Mouse (Mus musculus) hindbrain, embryonic 14.5 days (tissue): Measurements from ENCODE around the gene Stip1. TPM values are rescaled to one million over a fixed set of nuclear protein-coding genes. Genes with fewer than 3 reads are reported as not detected.
"Not testable (repeated sequence)": the region's sequence is repeated elsewhere in the genome, so short reads cannot be mapped to it uniquely, and the experiment has no call there.

ENCODE experiments used
- ATAC-seq: fragments of 200-750 bp; cut with Nextera tagmentation; 2 replicates; pipeline ENCODE4 v1.8.0; 2017; ENCODE audit warnings: moderate number of reproducible peaks, mild to moderate bottlenecking, moderate TSS enrichment, moderate library complexity; ENCODE audit not compliant: low FRiP score
- DNase-seq: peaks from one replicate; pipeline ENCODE4 v3.0.0-alpha.2; 2015; ENCODE audit warnings: low spot score
- H3K27ac ChIP-seq: fragments of 300-500 bp; sonication (generic); 2 replicates; pipeline ENCODE4 v1.5.1; 2014; ENCODE audit warnings: mild to moderate bottlenecking, moderate library complexity
- H3K27me3 ChIP-seq: fragments of 300-500 bp; sonication (generic); 2 replicates; pipeline ENCODE4 v1.6.1; 2014; ENCODE audit warnings: mild to moderate bottlenecking, low read length, mixed read lengths; ENCODE audit not compliant: control insufficient read depth, insufficient read depth
- H3K36me3 ChIP-seq: fragments of 300-500 bp; sonication (generic); replicated peaks from 2 replicates; pipeline ENCODE4 v1.6.1; 2014; ENCODE audit not compliant: control insufficient read depth, insufficient read depth
- H3K4me1 ChIP-seq: fragments of 300-500 bp; sonication (generic); replicated peaks from 2 replicates; pipeline ENCODE4 v1.6.1; 2014; ENCODE audit warnings: antibody characterized with exemption, low read length, mixed read lengths; ENCODE audit not compliant: control insufficient read depth, insufficient read depth
- H3K4me2 ChIP-seq: fragments of 300-500 bp; sonication (generic); replicated peaks from 2 replicates; pipeline ENCODE4 v1.6.1; 2014; ENCODE audit warnings: mild to moderate bottlenecking, moderate library complexity
- H3K4me3 ChIP-seq: fragments of 300-500 bp; sonication (generic); replicated peaks from 2 replicates; pipeline ENCODE4 v1.5.1; 2014; ENCODE audit warnings: mild to moderate bottlenecking, low read length
- H3K9ac ChIP-seq: fragments of 300-500 bp; sonication (generic); 2 replicates; pipeline ENCODE4 v1.6.1; 2014
- H3K9me3 ChIP-seq: fragments of 300-500 bp; sonication (generic); 2 replicates; pipeline ENCODE4 v1.6.1; 2016; ENCODE audit warnings: low read length; ENCODE audit not compliant: control insufficient read depth
- WGBS: fragments of 180-500 bp; shearing (Covaris S2); extraction: QIAGEN DNeasy Blood & Tissue Kit; methylation state at CpG from one replicate; pipeline ENCODE4 v1.1.7; 2014; 5-methylcytosine and 5-hydroxymethylcytosine counted together
- polyA plus RNA-seq: library from polyadenylated mRNA; unstranded; fragments of >200 nt; fragmentation: Nextera tagmentation; extraction: Ambion mirVana; gene quantifications from 2 replicates; pipeline ENCODE4 v1.2.1, GENCODE M21; 2014

The Stip1 gene
- polyA plus RNA-seq, 1 experiment from 2014 or later: 204 TPM

- Histone ChIP-seq H3K27me3 (peaks cover 29% of the 10 kb centered on the region), H3K9ac (no peak overlapping the region), H3K4me2 (no peak overlapping the region), H3K27ac (no peak overlapping the region), H3K4me1 (peaks cover 10% of the 10 kb centered on the region), H3K36me3 (no peaks in the 10 kb centered on the region), H3K4me3 (no peak overlapping the region), H3K9me3 (no peaks in the 10 kb centered on the region)
- ATAC-seq (no peak), DNase-seq (no peak)
- 49% methylated on average over 3 of the region's 3 CpGs for WGBS
Measured at GRCm38 (mm10) chr19:7055173-7055572, 15.4 kb upstream of the Stip1 start.

- Histone ChIP-seq H3K4me3 (no peak overlapping the region), H3K27me3 (peaks cover 25% of the 10 kb centered on the region), H3K4me1 (peaks cover 10% of the 10 kb centered on the region), H3K4me2 (no peak overlapping the region), H3K27ac (no peak overlapping the region), H3K9me3 (no peaks in the 10 kb centered on the region), H3K9ac (peak overlapping the region; percentile 17; the same call in 1 of the 2 replicates), H3K36me3 (no peaks in the 10 kb centered on the region)
- 75% methylated on average over 10 of the region's 10 CpGs for WGBS
- no peak for ATAC-seq
- no peak for DNase-seq
Measured at GRCm38 (mm10) chr19:7054772-7055171, 15.0 kb upstream of the Stip1 start.

GRCm38 (mm10) chr19:7053382-7053781 is 13.6 kb upstream of the Stip1 start:
- H3K36me3 ChIP-seq, H3K9ac ChIP-seq, H3K9me3 ChIP-seq, H3K4me2 ChIP-seq, ATAC-seq, H3K27ac ChIP-seq, H3K4me1 ChIP-seq, DNase-seq, H3K4me3 ChIP-seq: not testable (repeated sequence)
- 82% methylated on average over 4 of the region's 4 CpGs for WGBS
- peaks cover 20% of the 10 kb centered on the region for H3K27me3 ChIP-seq

- Histone ChIP-seq H3K4me3 (no peak overlapping the region), H3K9ac (no peak overlapping the region), H3K4me1 (peaks cover 5% of the 10 kb centered on the region; the same call in 1 of the 2 replicates), H3K27me3 (no peaks in the 10 kb centered on the region), H3K9me3 (no peaks in the 10 kb centered on the region), H3K27ac (no peak overlapping the region), H3K4me2 (no peak overlapping the region), H3K36me3 (no peaks in the 10 kb centered on the region)
- ATAC-seq (no peak), DNase-seq (no peak)
- 46% methylated on average over 4 of the region's 4 CpGs for WGBS
Measured at GRCm38 (mm10) chr19:7044706-7045105, 4.9 kb upstream of the Stip1 start.

- Histone ChIP-seq H3K4me1 (peaks cover 5% of the 10 kb centered on the region; the same call in 1 of the 2 replicates), H3K27me3 (no peaks in the 10 kb centered on the region), H3K4me2 (no peak overlapping the region), H3K27ac (no peak overlapping the region), H3K9me3 (no peaks in the 10 kb centered on the region), H3K9ac (no peak overlapping the region), H3K4me3 (no peak overlapping the region), H3K36me3 (no peaks in the 10 kb centered on the region)
- WGBS: 73% methylated on average over 4 of the region's 4 CpGs
- DNase-seq: no peak
- no peak for ATAC-seq
Measured at GRCm38 (mm10) chr19:7044279-7044678, 4.5 kb upstream of the Stip1 start.

- H3K9ac ChIP-seq: peak overlapping the region; percentile 67; the same call in 1 of the 2 replicates
- 90% methylated on average over 2 of the region's 2 CpGs for WGBS
Measured at GRCm38 (mm10) chr19:7041171-7041570, 1.4 kb upstream of the Stip1 start.

GRCm38 (mm10) chr19:7040637-7041130 is 917 bp upstream of the Stip1 start:
- Histone ChIP-seq H3K36me3 (peaks cover 5% of the 10 kb centered on the region; the same call in 1 of the 2 replicates), H3K27ac (peak overlapping the region; percentile 95), H3K4me1 (peaks cover 25% of the 10 kb centered on the region), H3K9ac (peak overlapping the region; percentile 67), H3K27me3 (no peaks in the 10 kb centered on the region), H3K4me3 (peak overlapping the region; percentile 43), H3K4me2 (peak overlapping the region; percentile 86), H3K9me3 (no peaks in the 10 kb centered on the region)
- DNase-seq (peak; percentile 54), ATAC-seq (no peak)
- 25% methylated on average over 13 of the region's 13 CpGs for WGBS

More at GRCm38 (mm10) chr19:7041171-7041570, 1.4 kb upstream of the Stip1 start:
- H3K4me1 ChIP-seq: peaks cover 25% of the 10 kb centered on the region
- no peak for DNase-seq
- peak overlapping the region; percentile 86 for H3K4me2 ChIP-seq
- peak overlapping the region; percentile 43; the same call in 1 of the 2 replicates for H3K4me3 ChIP-seq
- 0 out of 2 replicates have a peak, but pooled peaks cover 4% of the 10 kb centered on the region for H3K36me3 ChIP-seq
- H3K27ac ChIP-seq: peak overlapping the region; percentile 95
- H3K9me3 ChIP-seq: no peaks in the 10 kb centered on the region
- no peaks in the 10 kb centered on the region for H3K27me3 ChIP-seq
- no peak for ATAC-seq

- WGBS: 1% methylated on average over 35 of the region's 35 CpGs
- DNase-seq: peak; percentile 66
Measured at GRCm38 (mm10) chr19:7039088-7039720, 563 bp downstream of the Stip1 start.

GRCm38 (mm10) chr19:7034006-7034405 is 5.8 kb downstream of the Stip1 start:
- Histone ChIP-seq H3K4me1 (peaks cover 19% of the 10 kb centered on the region), H3K4me2 (no peak overlapping the region), H3K4me3 (no peak overlapping the region), H3K36me3 (peaks cover 69% of the 10 kb centered on the region), H3K9me3 (no peaks in the 10 kb centered on the region), H3K27me3 (no peaks in the 10 kb centered on the region), H3K27ac (no peak overlapping the region), H3K9ac (no peak overlapping the region)
- DNase-seq (no peak), ATAC-seq (no peak)
- WGBS: 95% methylated on average over 5 of the region's 5 CpGs

More at GRCm38 (mm10) chr19:7039088-7039720, 563 bp downstream of the Stip1 start:
- ATAC-seq: peak; percentile 1; the same call in 1 of the 2 replicates
- H3K9ac ChIP-seq: peak overlapping the region; percentile 91
- no peaks in the 10 kb centered on the region for H3K27me3 ChIP-seq
- H3K4me3 ChIP-seq: peak overlapping the region; percentile 84
- no peaks in the 10 kb centered on the region for H3K9me3 ChIP-seq
- peaks cover 18% of the 10 kb centered on the region for H3K36me3 ChIP-seq
- H3K4me2 ChIP-seq: peak overlapping the region; percentile 89
- H3K27ac ChIP-seq: peak overlapping the region; percentile 92
- H3K4me1 ChIP-seq: peaks cover 25% of the 10 kb centered on the region
